Mouse (Mus musculus): Measurements from ENCODE around the gene 1700010B08Rik.
"Not testable (repeated sequence)": the region's sequence is repeated elsewhere in the genome, so short reads cannot be mapped to it uniquely, and the experiment has no call there.

1700010B08Rik gene

GRCm38 (mm10) chr2:173719115-173719514 is at the start of gene 1700010B08Rik:
1700010B08Rik (plus strand) TSS chr2:173719415.
- not testable (repeated sequence) for DNase-seq

- DNase-seq: no peak
Observed at GRCm38 (mm10) chr2:173672328-173672896, 46.8 kb upstream of the 1700010B08Rik start.

GRCm38 (mm10) chr2:173673469-173673868 is 45.7 kb upstream of the 1700010B08Rik start:
- DNase-seq: no peak

- no peak for DNase-seq
Observed at GRCm38 (mm10) chr2:173678593-173678992, 40.6 kb upstream of the 1700010B08Rik start.

- no peak for DNase-seq
Observed at GRCm38 (mm10) chr2:173679217-173679616, 40.0 kb upstream of the 1700010B08Rik start.

- DNase-seq: no peak
Observed at GRCm38 (mm10) chr2:173680153-173680552, 39.1 kb upstream of the 1700010B08Rik start.

- no peak for DNase-seq
Observed at GRCm38 (mm10) chr2:173682773-173683172, 36.4 kb upstream of the 1700010B08Rik start.

- no peak for DNase-seq
Observed at GRCm38 (mm10) chr2:173685781-173686361, 33.3 kb upstream of the 1700010B08Rik start.

- no peak for DNase-seq
Observed at GRCm38 (mm10) chr2:173687363-173687762, 31.9 kb upstream of the 1700010B08Rik start.

- DNase-seq: no peak
Observed at GRCm38 (mm10) chr2:173689835-173690234, 29.4 kb upstream of the 1700010B08Rik start.

GRCm38 (mm10) chr2:173691748-173692147 is 27.5 kb upstream of the 1700010B08Rik start:
- DNase-seq: no peak

- no peak for DNase-seq
Observed at GRCm38 (mm10) chr2:173692693-173693092, 26.5 kb upstream of the 1700010B08Rik start.

- DNase-seq: no peak
Observed at GRCm38 (mm10) chr2:173698850-173699249, 20.4 kb upstream of the 1700010B08Rik start.

- DNase-seq: peak; percentile 61 to 74
Observed at GRCm38 (mm10) chr2:173702096-173702866, 16.9 kb upstream of the 1700010B08Rik start.

GRCm38 (mm10) chr2:173702867-173703237 is 16.4 kb upstream of the 1700010B08Rik start:
- DNase-seq: no peak

- no peak for DNase-seq
Observed at GRCm38 (mm10) chr2:173705827-173706551, 13.2 kb upstream of the 1700010B08Rik start.

- DNase-seq: not testable (repeated sequence)
Observed at GRCm38 (mm10) chr2:173707626-173708025, 11.6 kb upstream of the 1700010B08Rik start.

- no peak for DNase-seq
Observed at GRCm38 (mm10) chr2:173710193-173710592, 9.0 kb upstream of the 1700010B08Rik start.

GRCm38 (mm10) chr2:173712656-173713055 is 6.6 kb upstream of the 1700010B08Rik start:
- DNase-seq: no peak

GRCm38 (mm10) chr2:173713241-173713640 is 6.0 kb upstream of the 1700010B08Rik start:
- DNase-seq: no peak

- DNase-seq: no peak
Observed at GRCm38 (mm10) chr2:173714620-173715218, 4.5 kb upstream of the 1700010B08Rik start.

- DNase-seq: no peak
Observed at GRCm38 (mm10) chr2:173716966-173717365, 2.2 kb upstream of the 1700010B08Rik start.

All from kidney, postnatal 4 days (tissue).